Mouse (Mus musculus) CD4-positive, CD25-positive, alpha-beta regulatory T cell, adult 4 months (primary cell): Measurements from ENCODE around the gene Fiz1. TPM values are rescaled to one million over a fixed set of nuclear protein-coding genes. Genes with fewer than 3 reads are reported as not detected.

Experiments
- ATAC-seq: one replicate; pipeline ENCODE4 v1.8.0; 2017
- polyA plus RNA-seq, 2 experiments: library from polyadenylated mRNA; unstranded; fragments of 100-300 nt; shearing (Covaris generic); gene quantifications; one replicate each; pipeline ENCODE4 v1.2.1; 2017

Gene Fiz1
- polyA plus RNA-seq, result 10 to 100 TPM in 1 of 2 experiments, 1 to 10 TPM in 1; 9.5 to 12.0 TPM

DNA sequence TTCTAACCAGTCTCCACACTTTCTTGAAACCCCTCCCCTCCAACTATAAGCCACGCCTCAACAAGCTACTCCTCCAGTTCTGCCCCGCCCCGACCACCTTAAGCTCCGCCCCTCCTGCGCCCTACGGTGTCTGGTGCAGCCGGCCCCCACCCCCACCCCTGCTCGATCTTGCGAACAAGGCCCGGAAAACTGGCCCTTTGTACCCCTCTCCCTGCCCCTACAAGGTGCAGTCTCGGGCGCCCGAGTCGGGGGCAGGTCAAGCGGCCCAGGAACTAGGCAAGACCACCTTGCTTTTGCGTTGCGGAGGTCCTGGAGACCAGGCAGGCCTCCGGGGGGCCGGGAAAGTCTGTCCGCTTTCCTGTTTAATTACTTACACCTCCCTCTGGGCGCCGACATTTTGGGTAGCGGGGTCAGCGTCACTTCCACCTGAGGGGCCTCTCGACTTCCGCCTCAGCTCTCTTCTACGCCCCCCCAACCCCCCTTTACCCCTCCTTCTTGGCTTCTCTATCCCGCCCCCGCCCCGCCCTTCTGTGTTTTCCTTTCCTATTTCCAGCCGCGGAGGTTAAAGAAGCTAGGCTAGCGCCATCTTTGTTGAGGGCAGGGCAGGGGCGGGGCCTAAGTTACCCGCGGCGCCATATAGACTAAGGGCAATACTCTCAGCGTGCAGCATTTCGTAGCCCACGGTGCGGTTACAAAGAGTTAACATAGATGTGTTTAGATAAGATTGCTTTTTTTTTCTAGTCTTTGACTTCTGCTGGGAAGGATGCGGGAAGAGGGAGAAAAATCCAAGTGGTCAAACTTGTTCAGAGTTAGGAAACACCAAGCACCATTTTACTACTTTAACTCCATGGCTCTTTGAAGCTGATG, at the start of gene Fiz1, which contains the start of gene Zfp524:
Fiz1 (minus strand) TSS at position 447 of the 867 bp plus-strand sequence.
Zfp524 (plus strand) TSS at position 165 of the 867 bp plus-strand sequence.
- ATAC-seq, result peak; percentile 74

DNA sequence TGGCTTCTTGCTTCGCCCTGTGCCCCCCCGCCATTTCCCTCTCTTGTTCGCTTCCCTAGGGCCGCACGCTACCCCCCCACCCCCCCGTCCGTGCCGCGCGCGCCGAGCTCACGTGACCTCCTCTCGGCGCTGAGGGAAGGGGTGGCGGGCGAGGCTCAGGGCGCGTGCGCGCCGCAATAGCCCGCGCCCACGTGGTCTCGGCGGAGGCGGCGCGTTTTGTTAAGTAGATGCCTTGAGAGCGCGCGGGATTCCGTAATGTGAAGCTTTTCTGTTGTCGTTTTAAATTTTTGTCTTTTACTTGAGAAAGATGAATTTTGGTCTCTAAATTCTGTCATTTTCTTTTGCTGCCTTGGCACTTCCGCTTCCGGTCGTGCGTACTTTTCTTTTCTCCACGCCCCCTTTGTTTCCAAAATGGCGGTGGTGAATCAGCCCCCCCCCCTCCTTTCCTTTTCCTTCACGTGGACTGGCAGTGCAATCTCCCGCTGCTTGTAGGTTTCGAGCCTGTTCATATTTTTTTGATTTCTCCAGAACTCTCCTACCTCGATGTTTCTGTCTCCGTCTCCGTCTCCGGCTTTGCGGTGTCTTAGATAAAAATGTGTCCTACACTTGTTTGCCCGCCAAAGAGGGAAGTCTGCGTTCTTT, 48.0 kb upstream of the Fiz1 start:
- ATAC-seq, result peak; percentile 22

DNA sequence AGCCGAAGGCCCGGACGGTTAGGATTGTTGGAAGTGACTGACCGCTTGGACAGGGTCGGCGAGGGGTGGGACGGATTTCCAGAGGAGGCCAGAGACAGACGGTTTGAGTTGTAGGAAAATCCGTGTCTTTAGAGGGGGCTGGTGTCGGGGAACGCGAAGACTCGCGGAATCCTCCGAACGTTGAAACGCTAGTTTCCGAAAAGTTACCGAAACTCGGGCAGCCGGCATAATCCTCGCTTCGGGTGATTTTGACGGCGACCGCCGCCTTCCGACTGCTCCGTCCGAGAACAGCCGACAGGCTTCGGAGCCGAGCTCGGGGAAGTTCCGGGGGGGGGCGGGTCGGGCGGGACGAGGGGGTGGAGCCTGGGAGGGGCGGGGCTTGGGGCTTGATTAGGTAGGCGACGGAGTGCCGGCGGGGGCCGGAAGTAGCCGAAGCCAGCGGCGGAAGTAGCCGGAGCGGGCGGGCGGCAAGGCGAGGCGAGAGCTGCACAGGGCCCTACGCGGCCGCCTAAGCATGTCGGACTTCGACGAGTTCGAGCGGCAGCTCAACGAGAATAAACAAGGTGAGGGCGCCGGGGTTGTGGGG, 47.4 kb upstream of the Fiz1 start, which contains the start of gene U2af2:
U2af2 (plus strand) TSS at position 370 of the 586 bp plus-strand sequence.
- peak; percentile 33 for ATAC-seq

DNA sequence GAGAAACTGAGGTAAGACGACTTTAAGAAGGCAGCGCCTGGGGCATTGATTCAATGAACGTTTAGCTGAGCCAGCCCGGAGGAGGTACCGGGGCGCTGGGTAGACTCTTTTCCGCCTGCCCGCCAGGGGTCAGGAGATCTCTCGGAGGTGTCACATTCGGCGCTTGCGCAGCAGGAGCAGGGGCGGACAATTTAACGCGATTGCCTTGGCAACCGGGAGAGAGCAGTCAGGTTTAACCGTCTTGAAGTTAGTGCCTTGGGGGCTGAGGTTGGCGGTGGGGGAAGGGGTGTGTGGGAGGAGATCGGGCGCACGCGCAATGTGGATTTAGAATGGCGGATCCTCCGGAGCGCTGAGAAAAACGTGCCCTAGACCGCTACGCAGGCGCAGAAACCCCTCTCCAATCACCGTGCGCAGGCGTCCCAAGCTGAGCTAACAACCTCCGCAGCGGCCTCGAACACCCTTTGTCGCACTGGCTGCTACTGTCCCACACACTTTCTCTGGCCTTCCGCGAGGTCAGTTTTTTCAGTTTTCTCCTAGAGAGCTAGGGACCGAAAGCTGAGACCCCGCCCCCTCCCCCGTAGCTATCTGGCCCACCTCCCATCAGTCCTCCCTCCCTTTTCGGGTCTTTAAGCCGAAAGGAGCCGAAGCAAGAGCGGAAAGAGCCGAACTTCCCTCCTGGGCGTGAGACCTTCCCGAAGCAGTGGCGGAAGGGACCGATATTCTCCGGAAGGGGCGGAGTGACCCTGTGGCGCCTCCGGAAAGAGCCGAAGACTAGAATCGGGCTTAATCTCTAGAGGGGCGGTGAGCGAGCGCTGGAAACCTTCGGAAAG, 46.7 kb upstream of the Fiz1 start:
- peak; percentile 78 for ATAC-seq

DNA sequence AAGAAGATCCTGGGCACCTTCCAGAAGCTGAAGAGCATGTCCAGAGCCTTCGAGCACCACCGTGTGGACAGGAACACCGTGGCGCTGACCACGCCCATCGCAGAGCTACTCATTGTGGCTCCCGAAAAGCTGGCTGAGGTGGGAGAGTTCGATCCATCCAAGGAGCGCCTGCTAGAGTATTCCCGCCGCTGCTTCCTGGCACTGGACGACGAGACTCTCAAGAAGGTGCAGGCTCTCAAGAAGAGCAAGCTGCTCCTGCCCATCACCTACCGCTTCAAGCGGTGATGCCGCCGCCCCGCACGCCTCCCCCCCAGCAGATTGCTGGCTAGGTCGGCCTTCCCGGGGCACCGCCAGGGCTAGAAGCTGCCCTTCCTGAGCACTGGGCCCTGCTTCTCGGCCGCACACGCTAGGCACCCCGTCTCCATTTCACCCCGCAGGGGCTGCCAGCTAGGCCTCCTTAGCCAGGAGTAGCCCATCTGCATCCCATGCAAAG, 45.8 kb upstream of the Fiz1 start:
- no peak for ATAC-seq

DNA sequence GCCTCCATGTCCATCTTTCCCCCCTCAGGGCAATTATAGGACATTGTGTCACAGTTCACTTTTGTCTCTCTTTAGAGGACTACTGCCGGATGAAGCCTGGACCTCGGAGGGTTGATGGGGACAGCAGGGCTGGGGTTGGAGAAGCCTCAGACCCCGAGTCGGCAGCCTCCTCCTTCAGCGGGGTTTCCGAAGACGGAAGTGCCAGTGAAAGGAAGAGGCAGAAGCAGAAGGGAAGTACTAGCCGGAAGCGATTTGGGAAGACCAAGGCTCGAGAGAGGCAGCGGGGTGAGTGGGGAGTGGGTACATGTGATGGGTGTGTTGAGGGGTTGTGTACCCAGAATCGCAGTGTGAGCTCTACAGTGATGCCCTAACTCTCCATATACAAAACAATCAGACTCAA, 44.9 kb upstream of the Fiz1 start:
- ATAC-seq, result no peak

DNA sequence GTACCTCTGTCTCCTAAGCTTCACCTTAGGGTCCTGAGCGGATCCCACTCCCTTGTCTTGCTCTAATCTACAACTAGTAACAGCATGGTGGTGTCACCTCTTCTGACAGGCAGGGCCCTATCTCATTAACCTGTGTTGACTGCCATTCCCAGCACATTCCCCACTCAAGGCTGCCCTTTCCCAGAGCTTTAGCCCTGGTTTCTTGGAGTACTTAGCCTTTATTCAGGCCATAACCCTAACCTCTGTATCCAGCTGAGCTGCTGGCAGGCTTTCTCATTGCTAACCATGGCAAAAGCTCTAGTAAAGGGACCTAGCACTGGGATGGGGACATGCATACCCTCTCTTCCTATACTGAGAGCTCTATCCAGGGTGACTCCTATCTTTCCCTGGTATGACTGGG, 44.1 kb upstream of the Fiz1 start:
- no peak for ATAC-seq

DNA sequence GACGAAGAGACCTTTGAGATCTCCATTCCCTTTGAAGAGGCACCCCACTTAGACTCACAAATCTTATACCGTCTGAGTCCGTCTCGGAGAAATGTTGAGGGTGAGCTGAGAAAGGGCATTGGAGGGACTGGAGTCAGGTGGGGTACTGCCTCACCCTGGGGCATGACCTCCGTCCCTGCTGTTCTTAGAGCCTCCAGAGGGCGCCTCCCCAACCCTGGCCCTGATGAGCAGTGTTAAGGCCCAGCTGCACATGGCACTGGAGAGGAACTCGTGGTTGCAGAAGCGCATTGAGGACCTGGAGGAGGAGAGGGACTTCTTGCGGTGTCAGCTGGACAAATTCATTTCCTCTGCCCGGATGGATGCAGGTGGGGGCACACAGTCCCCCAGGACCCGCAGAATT, 43.3 kb upstream of the Fiz1 start:
- ATAC-seq, result no peak

DNA sequence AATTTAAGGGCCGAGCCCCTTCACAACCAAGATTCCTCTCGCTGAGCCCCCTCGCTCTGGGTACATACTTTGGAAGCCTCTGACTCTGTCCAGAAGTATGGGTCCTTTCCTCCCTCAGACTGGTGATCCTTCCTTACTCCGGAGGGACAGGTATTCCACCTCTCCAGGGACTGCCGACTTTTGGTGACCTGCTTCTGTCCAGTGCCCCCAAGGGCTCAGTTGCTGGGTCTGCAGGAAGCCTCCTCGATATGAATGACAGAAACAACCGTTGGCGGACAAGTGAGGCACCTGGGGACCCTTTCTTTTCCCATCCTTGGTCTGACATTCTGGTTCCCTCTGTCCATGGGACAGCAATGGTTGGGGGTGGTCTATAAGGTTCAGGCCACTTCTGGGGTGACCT, 42.9 kb upstream of the Fiz1 start:
- no peak for ATAC-seq

DNA sequence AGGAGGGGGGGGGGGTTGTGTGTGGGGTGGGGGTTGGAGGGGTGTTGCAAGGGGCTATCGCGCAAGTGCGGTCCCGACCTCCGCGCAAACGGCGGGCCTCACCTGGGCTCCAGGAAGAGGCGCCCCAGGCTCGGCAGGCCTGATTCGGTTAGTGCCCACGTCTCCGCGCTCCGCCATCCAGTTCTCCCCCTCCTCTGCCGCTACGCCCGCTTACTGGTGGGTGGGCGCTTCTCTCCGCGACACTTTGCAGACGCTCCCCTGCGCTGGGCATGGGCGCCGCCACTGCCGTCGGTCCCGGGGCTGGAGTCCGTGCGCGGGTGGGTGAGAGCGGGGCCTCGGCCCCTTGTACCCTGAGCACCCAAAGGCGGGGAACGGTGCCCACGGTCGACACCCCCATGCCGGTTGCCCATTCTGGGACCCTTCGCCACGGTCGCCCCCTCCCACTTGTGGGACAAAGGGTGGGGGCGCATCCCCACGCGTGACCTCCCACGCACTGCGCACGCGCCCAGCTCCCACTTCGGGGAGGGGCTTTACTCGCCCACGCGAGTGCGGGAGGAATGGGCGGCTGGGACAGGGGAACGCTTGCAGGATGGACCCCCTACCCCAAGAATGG, 42.3 kb upstream of the Fiz1 start:
- no peak for ATAC-seq

DNA sequence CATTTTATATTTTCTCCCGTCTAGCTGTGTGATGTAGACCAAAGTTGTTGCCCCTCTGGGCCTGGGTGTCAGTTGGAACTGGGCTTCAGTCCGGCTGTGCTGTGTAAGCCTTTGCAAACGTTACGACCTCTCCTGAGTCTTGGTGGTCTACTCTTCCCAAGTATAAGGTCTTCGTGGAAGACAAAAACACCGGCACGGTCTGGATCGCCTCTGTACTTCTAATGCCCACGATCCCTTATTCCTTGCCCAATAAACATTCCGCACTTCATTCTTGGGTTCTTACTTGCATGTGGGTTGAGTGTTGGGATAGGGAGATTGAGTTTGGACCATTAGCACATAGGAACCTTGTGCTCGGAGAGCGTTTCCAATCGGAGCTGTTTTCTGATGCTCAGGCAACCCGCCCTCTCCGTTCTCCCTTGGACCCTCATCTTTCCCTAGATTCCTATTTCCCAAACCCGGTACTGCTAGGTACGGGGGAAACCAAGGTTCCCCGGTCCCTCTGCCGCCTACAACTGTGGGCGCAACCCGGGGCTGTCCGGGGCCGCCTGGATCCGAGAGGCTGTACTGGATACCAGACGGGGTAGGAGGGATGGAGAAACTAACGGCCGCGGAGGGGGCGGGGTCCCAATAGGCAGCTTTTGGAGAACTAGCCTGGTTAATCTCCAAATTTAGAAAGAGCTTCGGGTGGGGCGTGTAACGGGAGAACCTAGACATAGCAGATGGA, 39.1 kb upstream of the Fiz1 start:
- no peak for ATAC-seq

DNA sequence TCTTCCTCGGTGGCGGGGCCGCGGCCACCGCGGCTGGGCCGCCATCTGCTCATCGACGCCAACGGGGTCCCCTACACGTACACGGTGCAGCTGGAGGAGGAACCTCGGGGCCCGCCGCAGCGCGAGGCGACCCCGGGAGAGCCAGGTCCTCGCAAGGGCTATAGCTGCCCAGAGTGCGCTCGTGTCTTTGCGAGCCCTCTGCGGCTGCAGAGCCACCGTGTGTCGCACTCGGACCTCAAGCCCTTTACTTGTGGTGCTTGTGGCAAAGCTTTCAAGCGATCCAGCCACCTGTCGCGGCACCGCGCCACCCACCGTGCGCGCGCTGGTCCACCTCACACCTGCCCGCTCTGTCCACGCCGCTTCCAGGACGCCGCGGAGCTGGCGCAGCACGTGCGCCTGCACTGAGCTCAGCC, 38.4 kb upstream of the Fiz1 start:
- ATAC-seq, result no peak

DNA sequence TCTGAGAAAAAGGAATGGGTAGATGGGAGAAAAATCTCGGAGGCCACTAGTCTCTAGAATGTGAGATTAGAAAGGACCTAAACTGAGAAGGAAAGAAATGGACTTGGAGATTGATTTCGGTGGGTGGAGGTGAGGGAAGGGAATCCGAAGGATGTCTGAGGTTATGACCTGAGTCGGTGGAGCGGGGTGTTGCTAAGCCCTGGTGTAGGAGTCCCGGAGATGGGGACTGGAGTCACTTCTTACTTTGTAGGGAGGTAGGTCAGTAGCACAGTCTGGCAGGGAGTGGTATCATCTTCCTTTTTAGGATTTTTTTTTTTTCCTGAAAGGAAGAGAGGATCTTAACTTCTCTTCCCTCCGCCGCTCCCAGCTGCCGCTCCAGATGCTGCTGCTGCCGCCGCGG, 37.9 kb upstream of the Fiz1 start:
- ATAC-seq, result peak; percentile 28

DNA sequence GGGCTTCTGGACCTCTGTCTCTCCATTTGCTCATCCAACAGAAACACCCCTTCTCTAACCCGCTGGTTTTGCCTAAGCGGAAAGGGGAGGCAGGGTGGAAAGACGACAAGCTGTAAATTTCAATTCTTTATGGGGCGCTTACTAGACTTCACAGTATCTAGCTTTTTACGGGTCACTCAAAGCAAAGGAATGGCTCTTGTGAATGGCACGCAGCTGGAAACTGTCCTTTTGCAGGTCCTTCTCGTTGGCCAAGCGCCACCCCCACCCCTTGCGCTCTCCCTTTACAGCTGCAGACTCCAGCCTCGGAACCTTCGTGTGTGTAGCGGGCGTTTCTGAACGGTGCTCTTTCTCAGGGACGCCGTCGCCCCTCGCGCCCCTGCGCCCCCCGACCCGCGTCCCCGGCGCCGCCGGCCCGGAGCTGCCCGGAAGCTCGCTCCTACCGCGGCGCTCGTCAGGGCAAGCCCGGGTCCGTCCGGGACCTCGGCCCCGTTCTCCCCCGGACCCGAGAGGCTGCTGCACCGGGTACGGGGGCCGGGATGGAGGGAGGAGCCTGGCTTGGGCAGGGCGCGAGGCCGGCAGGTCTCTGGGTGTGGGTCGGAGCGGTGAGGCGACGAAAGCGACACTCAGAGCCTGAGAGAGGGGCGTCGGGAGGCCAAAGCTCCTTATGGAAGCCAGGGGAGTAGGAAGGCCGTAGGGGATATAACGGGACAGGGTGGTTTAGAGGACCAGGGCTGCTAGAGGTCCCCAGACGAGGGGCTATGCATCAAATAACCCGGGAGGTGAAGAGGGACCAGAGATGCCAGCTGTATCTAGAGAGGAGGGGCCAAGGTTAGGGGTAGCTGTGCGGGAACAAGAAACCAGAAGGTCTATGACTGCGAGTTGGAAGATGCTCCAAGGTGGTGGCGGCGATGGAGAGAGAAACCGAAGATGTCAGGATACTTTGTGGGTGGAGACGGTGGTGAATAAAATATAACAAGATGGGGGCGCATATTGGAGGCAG, 37.0 kb upstream of the Fiz1 start, which contains the start of gene Zfp580:
Zfp580 (plus strand) TSS at position 346 of the 1,000 bp plus-strand sequence.
- ATAC-seq, result peak; percentile 54

DNA sequence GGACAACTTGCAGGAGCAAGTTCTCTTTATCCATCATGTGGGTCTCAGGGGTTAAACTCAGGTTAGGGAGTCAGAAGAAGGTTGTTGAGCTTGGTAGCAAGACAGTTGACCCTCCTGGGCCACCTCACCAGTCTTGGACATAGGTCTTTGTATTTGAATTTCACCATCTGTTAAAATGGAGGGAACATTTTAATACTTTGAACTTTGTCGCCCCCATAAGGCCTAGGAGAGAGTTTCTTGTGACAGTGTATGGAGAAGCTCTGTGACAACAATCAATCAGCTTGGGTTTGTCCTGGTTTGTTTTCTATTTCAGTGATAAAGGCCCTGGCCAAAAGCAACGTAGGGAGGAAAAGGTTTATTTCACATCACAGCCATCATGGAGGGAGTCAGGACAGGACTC, 32.8 kb upstream of the Fiz1 start:
- peak; percentile 60 for ATAC-seq

DNA sequence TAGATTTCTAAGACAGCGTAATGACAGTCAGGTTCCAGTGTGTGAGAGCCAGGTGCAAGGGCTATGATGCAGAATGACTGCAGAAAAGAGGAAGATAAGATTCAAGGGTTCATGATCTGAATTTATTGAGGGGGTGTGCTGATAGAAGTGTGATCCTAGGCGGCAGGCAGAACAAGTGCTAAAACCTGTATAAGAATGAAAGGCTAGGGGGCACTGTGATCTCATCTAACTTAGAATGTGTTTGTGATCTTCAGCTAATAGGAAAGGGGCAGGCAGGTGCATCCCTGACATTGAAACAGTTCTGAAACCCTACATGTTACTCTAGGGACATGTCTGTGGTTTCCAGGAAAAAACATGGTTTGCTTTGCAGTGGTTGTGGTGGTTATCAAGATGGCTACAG, 31.6 kb upstream of the Fiz1 start:
- no peak for ATAC-seq

DNA sequence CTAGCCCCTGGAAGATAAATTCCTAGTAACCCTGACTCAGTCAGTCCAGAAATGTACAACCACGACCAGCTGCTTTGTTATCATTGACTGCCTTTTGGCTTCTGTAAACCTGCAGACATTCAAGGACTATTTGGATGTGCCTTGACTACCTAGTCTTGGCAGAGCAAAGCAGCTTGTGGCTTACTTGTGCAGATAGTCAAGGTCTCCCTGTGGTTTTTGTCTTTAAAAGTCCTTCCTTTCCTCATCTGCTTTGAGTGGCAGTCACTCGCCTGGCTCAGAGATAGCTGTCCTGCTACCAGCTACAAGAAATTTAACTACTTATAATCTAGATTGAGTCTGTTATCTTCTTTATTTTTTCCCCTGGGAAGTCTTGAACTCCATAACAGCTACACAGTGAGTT, 30.5 kb upstream of the Fiz1 start:
- ATAC-seq, result no peak

DNA sequence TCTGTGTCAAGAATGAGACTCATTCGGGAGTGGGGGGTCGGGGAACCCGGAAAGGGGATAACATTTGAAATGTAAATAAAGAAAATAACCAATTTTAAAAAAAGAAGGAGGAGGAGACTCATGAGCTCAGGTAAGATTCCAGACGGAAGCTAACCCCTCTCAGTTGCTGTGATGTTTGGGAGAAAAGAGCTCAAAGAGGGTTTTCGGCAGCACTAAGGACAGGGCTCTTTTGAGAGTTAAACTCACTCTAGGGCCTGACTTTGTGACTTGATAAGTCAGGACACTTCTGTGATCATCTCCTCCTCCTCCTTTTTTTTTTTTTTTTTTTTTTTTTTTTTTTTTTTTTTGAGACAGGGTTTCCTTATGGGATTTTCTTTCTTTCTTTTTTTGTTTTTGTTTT, 24.4 kb upstream of the Fiz1 start:
- no peak for ATAC-seq

DNA sequence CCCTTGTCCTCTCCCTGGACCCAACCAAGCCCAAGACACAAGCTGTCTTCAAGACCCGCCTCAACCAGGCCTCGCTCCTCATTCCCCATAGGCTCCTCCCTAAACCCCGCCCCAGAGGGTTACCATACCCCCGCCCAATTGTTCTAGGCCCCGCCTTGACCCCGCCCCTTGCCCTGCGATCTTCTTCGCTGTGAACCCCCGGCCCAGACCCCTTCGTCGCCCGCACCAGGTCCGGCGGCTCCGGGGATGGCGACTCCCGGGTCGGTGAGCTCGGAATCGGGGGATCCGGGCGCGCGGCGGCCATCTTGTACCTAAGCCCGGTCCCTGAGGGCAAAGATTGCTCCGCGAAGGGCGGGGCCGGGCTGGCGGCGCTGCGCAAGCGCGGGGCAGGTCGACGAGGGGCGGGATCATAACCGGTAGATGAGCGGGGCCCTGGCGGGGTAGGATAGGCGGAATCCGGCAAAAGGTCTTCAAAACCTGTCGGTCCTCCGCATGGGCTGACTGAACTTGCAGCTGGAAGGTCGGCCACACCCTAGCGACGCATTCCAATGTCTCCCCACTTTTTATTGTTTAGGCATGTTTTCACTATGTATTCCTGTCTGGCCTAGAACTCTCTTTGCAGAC, 23.7 kb upstream of the Fiz1 start, which contains the start of gene Zfp784:
Zfp784 (minus strand) TSS at position 338 of the 624 bp plus-strand sequence.
- peak; percentile 97 for ATAC-seq
